Mouse (Mus musculus) CD4-positive, CD25-positive, alpha-beta regulatory T cell, adult 2 months (primary cell): ENCODE measurements around the gene Rrp7a.
"Not testable (repeated sequence)": the region's sequence is repeated elsewhere in the genome, so short reads cannot be mapped to it uniquely, and the experiment has no call there.

Source experiments
- DNase-seq: peaks from one replicate; pipeline ENCODE4 v3.0.0-alpha.2; 2012; ENCODE audit warnings: low read depth, low spot score

Rrp7a gene

DNA sequence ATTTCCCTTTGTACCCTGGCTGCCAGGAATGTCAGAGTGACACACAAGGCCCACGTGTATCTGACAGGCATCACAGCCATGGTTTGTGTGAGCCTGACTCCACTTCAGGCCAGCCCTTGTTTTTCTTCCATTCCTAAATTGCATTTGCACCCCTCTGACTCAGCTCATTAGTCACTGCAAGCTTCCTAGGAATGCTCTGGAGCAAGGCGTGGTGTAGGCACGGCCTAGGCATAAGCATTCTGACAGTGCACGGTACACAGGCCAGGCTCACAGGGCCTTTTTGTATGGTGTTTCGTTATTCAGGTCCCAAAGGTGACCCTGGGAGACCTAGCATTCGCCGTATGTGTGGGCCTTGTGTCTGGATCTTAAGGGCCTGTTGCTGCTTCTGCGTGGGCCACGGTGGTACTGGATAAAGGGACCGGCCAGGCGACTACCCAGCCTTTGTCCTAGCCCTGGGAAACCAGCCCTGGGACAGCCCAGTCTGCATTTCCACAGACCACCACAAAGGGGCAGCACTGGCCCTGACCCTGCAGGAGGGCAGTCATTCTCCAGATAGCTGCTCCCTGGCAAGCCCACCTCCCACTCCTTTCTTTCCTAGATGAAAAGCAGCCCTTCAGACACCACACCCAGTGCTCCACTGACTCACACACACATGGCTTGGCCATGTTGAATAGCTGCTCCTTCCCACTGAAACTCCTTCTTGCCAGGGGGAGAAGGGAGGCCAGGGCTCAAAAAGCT is 34.5 kb upstream of the Rrp7a start:
- DNase-seq = peak; percentile 64

GRCm38 (mm10) chr15:83155672-83156419 is 33.2 kb upstream of the Rrp7a start:
- DNase-seq = no peak

DNA sequence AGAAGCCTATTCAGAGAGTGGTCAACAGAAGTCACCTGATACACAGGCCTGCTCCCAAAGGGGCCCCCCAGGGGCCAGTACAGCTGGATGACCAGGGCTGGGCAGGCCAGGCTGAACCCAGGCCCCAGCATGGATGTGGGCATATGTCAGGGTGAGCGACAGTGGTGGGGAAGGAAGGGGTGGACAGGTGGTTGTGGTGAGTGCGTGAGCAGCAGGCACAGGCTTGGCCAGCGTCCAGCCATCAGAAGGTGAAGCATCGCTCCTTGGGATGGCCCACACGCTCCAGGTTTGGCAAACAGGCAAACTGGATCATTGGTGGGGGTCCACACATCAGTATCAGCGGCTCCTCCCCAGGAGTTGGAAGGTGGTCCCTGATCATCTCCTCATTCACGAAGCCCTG is 31.7 kb upstream of the Rrp7a start:
- DNase-seq = no peak

DNA sequence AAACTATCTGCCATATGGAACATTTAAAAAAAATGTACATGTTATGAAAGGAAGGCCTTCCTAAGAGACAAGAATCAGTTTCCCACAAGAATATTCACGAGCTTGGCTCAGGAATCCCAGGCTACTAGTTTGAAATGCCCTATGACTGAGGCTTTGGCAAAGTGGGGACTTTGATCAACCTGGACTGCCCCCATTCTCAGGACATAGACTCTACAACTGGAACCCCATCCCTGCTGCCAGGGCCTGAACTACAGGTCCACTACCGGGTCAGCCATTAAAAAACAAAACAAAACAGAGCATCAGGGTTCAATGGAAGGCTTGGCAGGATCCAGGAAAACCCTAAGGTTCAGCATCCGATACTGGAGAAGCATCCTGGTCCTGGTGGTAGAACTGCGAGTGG is 28.1 kb upstream of the Rrp7a start:
- DNase-seq = no peak

GRCm38 (mm10) chr15:83150073-83150442 is 27.5 kb upstream of the Rrp7a start:
- DNase-seq = no peak

DNA sequence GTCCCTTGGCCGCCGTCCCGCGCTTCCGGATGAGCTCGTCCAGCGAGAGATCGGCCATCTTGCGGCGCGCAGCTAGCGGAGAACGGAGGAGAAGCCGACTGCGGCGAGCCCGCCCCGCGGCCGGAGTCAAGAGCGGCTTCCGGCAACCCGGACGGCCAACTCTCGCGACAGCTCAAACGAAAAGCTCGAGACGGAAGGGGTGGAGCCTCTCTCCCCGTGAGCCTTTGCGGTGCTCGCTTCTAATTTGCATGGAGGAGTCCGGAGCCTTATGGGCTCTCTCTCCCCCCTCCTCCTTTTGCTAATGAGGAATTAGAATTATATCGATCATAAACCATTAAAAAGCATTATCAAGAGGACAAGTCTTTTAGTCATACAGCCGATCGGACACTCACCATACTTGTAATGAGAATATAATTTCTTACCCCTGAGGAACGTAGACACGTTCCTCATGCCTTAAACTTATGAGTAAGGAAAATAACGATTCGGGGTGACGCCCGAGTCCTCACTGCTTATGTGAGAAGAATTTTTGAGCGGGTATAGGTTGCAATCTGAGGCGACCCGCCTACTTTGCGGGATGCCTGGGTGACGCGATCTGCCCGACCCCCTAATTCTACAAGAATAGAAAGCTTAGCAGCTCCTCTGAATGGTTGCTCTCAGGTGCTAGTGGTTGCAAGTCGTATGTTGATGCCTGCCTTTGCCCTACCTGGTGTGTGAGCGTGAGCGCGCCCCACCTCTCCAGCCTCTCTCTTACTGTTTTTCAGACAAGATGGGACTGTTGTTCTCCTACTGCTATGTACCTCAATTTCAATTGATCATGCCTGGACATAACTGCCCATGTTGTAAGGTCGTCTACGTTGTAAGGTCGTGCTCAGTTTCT is 26.8 kb upstream of the Rrp7a start, which contains the start of gene Poldip3:
Gene Poldip3, minus strand, starts transcription at position 189 of the 877 bp plus-strand sequence.
- peak; percentile 99 for DNase-seq

- DNase-seq = no peak
These were observed 26.2 kb upstream of the Rrp7a start for GRCm38 (mm10) chr15:83148801-83149195.

- DNase-seq = no peak
These were observed 25.8 kb upstream of the Rrp7a start for GRCm38 (mm10) chr15:83148395-83148794.

- no peak for DNase-seq
These were observed 22.9 kb upstream of the Rrp7a start for GRCm38 (mm10) chr15:83145541-83145940.

- no peak for DNase-seq
These were observed 20.3 kb upstream of the Rrp7a start for GRCm38 (mm10) chr15:83142861-83143260.

GRCm38 (mm10) chr15:83135654-83136053 is 13.1 kb upstream of the Rrp7a start:
- no peak for DNase-seq

DNA sequence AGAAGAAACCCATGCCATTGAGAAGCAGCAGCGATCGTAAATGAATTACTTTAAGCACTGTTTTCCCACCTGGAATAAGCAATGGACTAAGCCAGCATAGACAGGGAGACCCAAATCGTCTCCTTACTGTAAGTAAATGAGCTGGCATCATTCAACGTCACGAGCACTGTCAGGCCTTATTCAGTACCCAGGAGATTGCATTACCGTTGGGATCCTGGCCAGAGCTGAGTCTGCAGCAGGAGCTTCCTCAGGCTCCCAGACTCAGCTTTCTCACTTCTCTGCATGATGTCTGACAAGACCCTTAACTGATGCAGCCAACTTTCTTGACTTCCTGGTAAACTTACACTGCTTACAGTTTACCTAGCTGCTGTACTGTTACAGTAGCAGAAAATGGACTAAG is 12.1 kb upstream of the Rrp7a start:
- DNase-seq = no peak

GRCm38 (mm10) chr15:83129530-83130231 is 7.1 kb upstream of the Rrp7a start:
- DNase-seq = no peak

DNA sequence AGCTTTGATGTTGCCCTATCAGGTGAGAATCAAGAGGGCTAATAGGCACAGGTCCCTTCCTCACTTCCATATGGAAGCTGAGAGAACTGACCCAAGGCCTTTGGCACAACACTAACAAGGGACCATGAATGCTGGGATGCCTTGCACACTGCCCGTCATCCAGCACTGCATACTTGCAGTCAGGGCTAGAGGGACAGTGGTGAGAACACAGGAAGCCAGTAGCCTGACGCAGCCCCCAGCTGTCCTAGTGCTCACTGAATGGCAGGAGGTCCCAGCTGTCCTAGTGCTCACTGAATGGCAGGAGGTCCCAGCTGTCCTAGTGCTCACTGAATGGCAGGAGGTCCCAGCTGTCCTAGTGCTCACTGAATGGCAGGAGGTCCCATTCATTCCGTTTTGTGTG is 4.4 kb upstream of the Rrp7a start:
- not testable (repeated sequence) for DNase-seq

DNA sequence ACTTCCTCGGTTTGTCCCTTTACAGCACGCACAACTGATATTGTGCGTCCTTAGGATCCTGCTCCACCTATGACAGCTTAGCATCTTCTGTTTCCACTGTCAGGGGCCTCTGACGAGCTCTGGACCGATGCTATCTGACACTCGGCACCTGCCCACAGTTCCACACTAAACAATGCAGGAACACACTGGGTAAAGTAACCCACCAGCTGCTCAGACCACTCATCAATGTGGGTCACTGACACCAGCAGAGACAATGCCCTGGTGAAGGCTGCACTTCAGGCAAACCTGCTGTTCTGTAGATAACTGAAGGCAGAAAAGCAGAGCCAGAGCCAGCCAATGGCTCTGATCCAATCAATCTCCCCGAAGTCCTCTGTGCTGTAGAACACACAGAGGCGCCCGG is 4.0 kb upstream of the Rrp7a start:
- DNase-seq = no peak

GRCm38 (mm10) chr15:83124625-83125024 is 2.0 kb upstream of the Rrp7a start:
- DNase-seq = no peak

GRCm38 (mm10) chr15:83121709-83122565 is 664 bp downstream of the Rrp7a start:
- DNase-seq = peak; percentile 80

- peak; percentile 35 for DNase-seq
These were observed 4.2 kb downstream of the Rrp7a start for GRCm38 (mm10) chr15:83118360-83118759.

DNA sequence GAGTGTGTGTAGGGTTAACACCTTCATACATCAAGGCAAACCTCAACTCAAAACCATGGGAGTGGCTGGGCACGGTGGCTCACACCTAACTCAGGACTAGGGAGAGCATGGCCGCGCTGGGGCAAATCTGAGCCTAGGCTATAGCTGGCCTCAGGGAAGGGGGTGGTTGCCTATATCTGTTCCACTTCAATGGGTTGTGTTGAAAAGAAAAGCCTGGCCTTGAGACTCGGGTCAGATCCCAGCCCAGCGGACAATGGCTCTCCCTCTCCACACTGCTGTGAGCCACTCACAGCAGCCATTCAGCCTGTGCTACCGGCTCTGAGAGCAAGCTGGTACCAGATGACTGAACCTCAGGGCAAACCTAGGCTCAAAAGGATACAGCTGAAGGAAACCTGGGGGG is 7.5 kb downstream of the Rrp7a start:
- DNase-seq = no peak

GRCm38 (mm10) chr15:83114106-83114505 is 8.5 kb downstream of the Rrp7a start:
- DNase-seq = no peak

- DNase-seq = peak; percentile 73
These were observed 9.7 kb downstream of the Rrp7a start for GRCm38 (mm10) chr15:83112898-83113297.
